Mouse (Mus musculus) heart, postnatal 14 days (tissue): ENCODE measurements around the gene Ptpdc1. TPM values are rescaled to one million over a fixed set of nuclear protein-coding genes. Genes with fewer than 3 reads are reported as not detected.

ENCODE experiments used
- DNase-seq, 2 experiments: peaks; one replicate each; pipeline ENCODE4 v3.0.0; 2021 to 2022
- intact Hi-C: fragments of 180-260 bp; cut with DNase I; formaldehyde crosslinking; loops from one replicate; pipeline ENCODE4 v1.15.1; 2025
- total RNA-seq, 2 experiments: library from RNA; stranded (reverse); gene quantifications; 2 replicates each; pipeline ENCODE4 v1.2.3; 2021

Gene Ptpdc1
- total RNA-seq, 2 experiments from 2014 or later: 5.7 to 6.3 TPM

DNA sequence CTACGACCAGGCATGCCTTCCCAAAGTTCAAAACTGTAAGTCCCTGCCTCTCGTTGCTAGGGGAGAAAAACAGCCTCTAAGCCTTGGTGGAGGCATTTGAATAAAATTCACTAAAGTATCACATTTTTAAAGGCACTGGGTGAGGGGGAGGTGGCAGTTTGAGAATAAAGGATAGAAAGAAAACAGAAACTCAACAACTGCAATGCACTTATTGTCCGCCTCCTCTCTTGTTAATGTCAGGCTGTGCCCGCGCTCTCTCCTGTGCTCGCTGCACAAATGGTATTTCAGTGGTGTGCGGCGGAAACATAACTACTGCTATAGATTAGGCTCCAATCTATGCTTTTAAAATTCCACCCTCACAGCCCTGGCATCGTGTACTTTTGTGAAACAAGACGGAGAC, 31.4 kb downstream of the Ptpdc1 start:
- DNase-seq: no peak
- intact Hi-C loops: loop anchor here (5.0 kb wide), 1 partner anchor 33 kb away; the partner anchor contains the start of gene Ptpdc1

DNA sequence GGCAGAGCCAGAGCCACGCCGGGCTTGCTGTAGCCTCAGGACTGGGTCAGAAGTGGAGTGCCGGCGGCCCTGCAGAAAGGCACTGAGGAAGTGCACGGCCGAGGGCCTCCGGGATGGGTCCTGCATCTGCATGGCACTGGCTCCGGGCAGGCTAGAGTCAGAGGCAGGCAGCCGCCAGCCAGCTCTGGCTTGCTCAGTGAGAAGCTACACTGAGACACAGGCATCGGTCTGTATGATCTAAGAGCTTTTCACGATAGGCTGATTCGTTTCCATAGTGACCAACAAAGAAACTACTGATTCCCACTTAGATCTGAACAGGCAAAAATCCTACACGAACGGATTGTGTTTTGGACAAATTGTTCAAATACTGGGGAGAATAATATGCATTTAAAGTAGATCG, 32.3 kb downstream of the Ptpdc1 start:
- intact Hi-C loops: loop anchor here (5.0 kb wide), 1 partner anchor 34 kb away; the partner anchor contains the start of gene Ptpdc1
- no peak for DNase-seq

DNA sequence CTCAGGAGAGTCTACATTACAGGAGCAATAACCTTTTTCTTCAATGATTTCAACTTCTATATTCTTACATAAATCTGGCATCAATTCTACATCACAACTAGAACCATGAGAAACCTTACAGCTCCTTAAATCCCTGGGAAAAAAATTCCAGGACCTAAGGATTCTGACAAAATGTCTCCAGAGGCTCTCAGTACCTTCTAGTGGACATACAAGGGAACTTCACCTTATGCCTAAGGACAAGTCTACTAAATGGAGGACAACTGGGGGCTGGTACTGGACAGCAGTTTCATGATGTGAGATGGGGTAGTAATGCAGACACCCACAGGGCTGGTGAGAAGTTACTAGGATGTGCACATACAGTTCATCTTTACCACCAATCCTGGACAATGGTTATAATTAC, 34.7 kb downstream of the Ptpdc1 start:
- DNase-seq: no peak
- intact Hi-C loops: loop anchor here (5.0 kb wide), 1 partner anchor 37 kb away; the partner anchor contains the start of gene Ptpdc1

DNA sequence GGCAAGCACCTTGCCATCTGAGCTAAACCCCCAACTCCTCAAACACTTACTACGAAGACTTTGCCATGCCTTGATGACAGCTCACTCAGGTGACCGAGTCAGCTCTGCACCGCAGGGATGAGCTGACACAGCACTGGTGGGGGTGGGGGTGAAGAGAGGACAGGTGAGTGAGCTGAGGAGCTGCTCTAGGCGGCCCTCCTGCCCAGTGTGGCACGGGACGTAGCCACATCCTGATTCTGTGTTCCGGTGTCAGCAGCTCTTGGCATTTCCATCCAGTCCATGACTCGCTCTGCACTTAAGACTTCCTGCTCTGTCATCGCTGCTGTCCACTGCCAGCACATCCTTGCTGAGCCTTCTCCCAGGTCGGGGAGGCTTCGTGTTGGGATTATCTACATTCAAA, 38.1 kb downstream of the Ptpdc1 start:
- intact Hi-C loops: no loop called here
- no peak for DNase-seq

DNA sequence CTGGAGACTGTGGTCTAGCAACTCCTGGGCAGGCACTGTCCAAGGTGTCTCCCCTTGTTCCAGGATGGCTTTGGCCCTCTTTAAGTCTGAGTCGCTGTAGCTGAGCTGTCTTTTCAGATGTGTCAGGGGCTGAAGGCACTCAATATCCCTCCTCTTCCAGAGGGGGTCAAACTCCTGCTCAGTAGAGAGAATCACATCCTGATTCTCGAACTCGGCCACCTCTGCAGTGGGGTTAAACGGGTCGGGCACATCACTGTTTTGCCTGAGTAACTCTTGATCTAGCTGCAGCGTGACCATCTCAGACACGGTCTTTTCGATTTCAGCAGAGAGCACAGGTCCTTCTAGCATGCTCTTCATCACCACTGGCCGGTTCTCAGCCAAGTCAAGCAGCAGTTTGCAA, 39.0 kb downstream of the Ptpdc1 start:
- intact Hi-C loops: no loop called here
- no peak for DNase-seq

DNA sequence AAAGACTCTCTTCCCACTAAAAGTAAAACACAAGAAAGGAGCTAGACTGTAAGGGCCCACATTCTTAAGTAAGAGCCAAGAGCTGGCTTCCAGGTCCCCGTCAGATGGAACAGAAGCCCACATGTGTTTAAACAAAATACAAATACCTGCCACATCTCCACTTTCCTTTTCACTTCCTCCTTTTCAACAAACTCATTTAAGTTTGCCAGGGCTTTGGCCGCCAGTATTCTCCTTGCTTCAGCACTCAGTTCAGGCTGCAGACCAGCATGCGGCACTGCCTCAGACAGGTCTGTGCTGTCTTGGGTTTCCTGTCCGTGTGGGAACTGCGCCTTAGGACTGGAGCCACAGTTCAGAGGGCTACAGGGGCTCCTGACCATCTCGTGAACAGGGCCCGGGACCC, 39.7 kb downstream of the Ptpdc1 start:
- DNase-seq: no peak
- intact Hi-C loops: no loop called here

DNA sequence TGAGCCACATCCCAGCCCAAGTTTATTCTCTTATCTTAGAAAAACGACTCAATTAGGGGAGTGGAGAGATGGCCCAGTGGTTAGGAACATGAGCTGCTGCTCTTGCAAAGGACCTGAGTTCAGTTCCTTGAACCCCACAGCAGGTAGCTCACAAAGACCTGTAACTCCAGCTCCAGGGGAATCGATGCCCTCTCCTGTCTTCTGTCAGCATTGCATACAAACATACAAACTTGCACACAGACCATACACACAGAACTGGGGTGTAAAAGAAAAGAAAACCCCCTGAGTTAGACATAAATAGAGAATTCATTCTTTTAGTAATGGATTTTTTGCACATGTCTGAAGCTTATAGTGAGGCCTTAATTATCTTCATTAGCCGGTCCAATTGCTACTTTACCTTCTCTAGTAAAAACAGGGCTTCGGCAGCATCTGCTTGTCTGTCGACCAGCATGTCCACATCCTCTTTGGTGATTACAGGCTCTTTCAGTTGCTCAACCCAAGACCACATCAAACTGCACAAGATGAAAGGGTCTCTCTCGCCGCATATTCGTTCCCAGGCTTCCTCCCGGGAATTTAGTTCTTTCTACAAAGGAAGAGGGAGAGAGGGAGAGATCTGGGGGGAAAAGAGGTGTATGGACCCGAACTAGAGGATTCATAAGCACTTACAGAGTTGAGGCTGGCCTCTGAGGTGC, 42.6 kb downstream of the Ptpdc1 start:
- intact Hi-C loops: no loop called here
- DNase-seq: no peak

DNA sequence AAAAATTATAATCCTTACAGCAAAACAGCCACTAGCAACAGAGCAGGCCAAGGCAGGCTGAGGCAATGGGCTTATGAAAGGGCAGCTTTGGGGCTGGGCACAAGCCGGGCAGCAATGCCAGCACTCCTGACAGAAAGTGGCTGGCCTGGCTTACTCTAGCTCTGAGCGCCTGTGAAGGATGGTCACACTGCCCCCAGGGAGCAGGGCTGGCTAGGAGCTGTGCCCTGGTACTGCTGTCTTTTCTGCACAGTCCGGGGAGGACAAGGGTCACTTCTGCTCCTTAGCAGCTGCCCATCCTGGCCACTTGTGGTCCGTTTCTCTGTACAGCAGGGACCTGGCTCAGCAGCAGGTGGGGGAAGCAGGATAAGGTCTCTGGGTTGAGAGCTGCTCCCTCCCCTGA, 46.8 kb downstream of the Ptpdc1 start:
- no peak for DNase-seq
- intact Hi-C loops: no loop called here

DNA sequence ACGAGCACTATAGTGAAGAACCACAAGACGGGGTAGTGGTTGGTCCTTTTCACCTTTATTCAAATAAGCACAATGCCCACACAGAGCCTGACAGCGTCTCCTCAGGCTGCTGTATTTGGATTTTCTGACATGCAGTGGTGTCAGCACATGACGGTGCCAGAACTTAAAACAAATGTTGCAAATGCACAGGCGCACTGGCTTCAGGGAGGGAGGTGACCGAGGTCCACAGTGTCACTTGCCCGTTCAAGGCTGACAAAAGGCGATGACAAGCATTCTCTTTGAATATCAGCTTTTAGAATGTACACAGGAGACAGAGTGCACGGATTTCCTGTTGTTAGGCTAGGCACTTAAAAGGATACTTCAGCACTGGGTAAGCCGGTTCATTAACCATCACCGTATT, 47.6 kb downstream of the Ptpdc1 start:
- no peak for DNase-seq
- intact Hi-C loops: no loop called here

DNA sequence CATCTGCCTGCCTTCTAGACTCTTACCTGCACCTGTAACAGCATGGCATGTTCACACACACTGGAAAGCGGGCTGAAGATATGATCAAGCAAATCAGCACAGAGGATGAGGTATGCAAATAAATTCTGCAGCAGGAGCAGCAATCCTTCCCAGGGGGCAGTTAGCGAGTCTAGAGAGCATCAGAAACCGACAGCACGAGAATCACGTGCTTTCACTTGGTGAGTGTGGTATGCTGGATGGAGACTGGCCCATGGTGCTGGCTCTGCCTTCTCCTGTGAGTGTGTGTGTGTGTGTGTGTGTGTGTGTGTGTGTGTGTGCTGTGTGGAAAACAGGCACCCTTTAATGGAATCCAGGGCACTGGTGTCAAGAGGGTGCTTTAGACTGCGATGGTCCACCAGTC, 48.5 kb downstream of the Ptpdc1 start:
- intact Hi-C loops: no loop called here

DNA sequence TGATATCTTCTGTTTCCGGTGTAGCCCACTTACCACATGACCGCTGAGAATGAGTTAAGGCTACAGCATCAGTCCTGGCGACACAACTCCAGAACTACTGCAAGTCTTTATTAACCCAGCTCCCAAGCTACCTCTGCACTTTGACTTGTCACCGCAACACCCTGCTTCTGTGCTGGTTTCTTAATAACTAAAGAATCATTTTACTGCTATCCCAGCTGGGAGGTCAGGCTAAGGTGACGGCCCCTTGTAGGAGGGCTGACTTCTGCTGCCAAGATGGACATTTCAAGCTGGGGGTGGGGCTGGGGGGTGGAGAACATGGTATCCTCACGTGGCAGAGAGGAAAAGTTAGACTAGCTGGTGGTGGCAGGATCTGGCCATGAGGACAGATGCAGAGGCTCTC, 50.7 kb downstream of the Ptpdc1 start:
- intact Hi-C loops: no loop called here
- DNase-seq: no peak

More for the DNA sequence above, 48.5 kb downstream of the Ptpdc1 start:
- no peak for DNase-seq

DNA sequence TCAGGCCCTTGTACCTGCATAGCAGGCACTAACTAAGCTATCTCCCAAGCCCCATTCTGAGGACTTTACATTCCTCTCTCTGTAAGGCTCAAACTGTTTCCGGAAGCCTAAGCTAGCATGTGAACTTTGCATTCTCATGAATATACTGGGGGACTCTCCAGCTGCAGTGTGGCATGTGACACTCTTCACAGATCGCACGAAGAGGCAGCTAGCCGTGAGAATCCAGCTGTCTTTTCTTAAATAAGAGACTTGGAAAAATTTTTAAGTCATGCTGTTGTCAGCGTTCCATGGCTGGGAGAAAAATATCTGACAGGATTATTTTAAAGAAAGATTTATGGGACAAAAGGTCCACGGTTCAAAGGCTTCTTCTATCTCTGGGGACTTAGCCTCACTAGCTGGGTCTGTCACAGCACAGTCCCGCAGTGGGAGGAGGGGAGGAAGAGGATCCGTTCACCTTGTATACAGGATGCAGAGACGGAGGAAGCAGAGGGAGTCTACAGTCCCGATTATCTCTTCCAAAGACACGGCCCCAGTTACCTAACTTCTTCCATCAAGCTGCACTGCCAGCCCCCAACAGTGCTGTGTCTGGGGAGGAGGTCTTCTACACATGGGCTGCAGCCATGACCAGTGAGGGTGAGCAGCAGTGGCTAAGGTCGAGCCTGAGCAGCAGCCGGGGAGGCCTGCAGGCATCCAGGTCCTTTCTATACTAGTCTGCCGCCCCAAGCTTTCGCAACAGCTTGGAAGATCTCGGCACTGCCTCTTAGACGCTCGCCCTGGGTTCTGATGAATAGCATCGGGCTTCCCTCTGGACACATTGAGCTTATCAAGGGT, 51.7 kb downstream of the Ptpdc1 start:
- peak; percentile 19 to 22 for DNase-seq
- intact Hi-C loops: loop anchor here (2.0 kb wide), 1 partner anchor 65 kb away; no protein-coding TSS in a partner anchor

DNA sequence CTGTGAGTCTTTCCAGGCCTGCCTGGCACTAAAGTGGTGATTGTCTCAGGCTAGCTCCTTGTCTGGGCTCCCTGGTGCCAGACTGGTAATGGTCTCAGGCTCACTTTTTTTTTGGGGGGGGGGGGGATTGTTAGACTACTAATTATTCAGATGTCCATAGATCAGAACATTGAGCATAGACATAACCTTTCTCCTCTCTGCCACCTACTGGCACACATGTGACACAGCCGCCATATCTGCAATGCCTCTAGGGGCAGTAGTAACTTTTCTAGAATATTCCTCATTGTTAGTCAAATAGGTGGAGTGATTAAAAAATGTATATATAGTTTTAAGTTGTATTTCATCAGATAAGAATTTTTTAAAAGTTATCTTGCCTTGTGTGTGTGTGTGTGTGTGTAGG, 53.3 kb downstream of the Ptpdc1 start:
- DNase-seq: peak; percentile 59 to 71
- intact Hi-C loops: loop anchor here (1.0 to 2.0 kb wide), 2 partner anchors 44 to 67 kb away; no protein-coding TSS in a partner anchor

DNA sequence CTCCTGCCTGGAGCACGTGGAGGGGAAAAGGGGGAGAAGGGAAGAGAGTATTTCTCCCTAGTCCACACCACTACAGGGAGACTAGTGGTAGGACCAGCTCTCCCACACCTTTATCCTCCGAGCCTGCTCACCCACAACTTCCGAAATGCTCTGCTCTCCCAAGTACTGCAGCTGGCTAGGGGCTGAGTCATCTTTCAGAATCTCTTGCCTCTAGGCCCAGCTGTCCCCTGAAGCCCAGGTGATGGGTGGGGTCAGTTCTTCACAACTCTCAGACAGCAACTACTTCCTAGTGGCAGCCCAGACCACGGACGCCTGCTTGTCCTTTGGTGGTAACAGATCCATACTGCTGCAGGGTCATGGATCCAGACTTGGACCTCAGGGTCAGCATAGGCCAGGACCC, 54.2 kb downstream of the Ptpdc1 start:
- intact Hi-C loops: no loop called here
- DNase-seq: no peak

DNA sequence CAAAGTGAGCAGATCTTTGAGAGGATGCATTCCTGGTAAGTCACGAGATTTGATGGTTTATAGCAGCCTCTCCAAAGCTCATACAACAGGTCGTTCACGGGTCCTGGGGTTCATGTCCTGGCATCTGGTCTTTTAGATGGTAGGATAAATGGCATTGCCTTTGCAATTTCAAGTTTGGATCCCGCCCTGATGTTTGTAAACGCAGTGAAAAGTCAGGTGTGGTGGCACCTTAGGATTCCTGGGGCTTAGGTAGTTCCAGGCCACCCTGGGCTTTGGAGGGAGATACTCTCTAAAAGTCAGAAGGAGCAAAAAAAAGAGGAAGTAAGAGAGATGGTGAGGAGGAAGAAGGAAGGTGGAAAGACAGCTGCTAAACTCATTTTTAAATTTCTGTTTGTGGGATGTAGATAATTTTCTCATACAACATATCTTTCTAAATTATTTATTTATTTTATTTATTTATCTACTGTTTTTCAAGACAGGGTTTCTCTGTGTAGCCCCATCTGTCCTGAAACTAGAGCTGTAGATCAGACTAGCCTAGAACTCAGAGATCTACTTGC, 55.8 kb downstream of the Ptpdc1 start:
- intact Hi-C loops: no loop called here
- DNase-seq: no peak

DNA sequence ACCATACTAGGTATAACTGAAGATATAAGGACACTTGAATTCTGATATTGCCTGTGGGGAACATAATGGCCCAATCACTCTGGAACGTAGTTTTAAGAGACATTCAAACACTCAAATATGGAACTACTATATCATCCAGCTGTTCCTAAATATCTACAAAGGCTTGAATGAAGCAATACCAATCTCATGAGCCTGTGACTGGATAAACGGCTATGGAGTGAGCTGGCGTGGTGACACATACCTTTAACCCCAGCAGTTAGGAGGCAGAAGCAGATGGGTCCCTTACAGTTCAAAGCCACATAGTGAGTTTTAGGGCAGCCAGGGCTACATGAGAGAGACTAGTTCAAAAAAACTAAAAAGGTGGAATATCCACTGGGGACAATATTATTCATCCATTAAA, 57.8 kb downstream of the Ptpdc1 start:
- DNase-seq: no peak
- intact Hi-C loops: no loop called here

DNA sequence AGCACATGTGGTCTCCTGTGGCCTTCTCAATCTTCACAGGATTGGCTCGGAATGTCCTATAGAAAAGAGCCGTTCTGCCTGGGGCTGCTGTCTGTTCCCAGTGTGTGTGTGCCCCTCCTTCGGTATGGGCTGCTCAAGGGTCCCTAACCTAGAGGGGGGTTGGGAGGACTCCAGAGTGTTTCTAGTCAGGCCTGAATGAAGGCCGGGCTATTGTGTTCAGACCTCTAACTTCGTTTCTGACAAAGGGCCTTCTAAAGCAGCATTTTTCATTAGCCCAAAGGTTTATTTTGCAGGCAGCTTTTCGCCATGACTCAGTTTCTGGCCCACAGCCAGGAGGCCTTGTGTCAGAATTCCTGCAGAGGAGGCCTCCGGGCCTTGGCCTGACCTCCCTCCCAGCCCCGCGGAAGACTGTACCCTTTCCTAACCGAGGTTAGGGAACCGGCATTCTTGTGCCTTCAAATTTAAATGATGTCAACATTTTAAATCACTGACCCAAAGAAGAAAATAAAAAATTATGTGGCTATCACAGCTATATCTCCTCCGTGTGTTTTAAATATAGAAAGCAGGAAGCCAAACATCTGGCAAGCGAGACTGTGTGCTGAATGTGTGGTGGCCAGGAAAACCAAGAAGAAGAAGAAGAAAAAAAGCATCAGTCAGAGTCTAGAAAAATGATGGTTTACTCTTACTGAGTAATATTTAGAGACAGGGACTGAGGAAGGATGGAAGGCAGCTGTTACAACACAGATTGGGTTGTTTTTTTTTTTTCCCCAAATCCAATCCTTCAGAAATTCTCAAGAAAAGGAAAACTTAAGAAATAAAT, 59.1 kb downstream of the Ptpdc1 start:
- intact Hi-C loops: no loop called here
- DNase-seq: peak; percentile 93 to 95

DNA sequence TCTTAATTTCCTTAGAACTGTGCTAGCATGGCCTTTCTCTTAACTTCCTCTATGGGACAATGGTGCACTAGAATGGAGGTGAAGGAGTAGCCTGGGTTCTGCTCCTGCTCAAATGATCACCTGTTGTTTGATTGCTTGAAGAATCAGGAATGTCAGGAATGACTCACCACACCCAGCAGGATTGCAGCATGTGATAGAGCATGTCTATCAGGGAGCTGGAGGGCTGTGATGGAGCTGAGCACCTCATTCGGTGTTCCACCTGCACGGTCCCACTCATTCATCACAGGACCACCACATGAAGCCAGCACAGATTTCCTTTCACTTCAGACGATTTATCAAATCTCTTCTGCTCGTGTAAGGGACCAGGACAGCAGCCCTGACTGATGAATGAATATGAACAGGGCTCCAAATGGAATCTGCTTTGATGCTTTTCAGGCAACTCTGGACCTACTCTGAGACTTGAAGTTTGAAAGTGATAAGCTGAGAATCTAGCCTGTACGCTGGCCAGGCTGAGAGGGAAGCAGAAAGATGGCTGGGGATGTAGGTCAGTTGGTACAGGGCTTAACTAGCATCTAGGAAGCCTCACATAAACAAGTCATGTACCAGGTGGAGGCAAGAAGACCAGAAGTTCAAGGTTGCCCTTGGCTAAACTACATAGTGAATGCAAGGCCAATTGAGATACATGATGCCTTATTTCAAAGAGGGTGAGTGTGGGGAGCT, 60.4 kb downstream of the Ptpdc1 start:
- intact Hi-C loops: no loop called here
- no peak for DNase-seq

DNA sequence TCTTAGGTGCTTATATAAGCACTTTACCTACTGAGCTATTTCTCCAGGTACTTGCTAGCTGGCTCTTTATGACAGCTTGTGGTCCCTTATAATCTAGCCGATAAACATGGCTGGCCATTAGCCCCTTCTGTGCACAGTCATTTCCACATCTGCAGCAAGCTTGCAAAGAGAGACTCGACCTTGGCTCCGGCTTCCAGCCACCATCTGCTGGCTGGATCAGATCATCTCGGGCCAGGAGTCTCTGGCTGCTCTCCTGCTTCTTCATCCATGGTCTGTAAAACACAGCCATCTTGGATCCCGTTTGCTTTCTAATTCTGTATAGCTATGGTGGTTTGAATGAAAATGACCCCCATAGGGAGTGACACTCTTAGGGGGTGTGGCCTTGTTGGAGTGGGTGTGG, 63.1 kb downstream of the Ptpdc1 start:
- DNase-seq: peak; percentile 39 to 55
- intact Hi-C loops: no loop called here

DNA sequence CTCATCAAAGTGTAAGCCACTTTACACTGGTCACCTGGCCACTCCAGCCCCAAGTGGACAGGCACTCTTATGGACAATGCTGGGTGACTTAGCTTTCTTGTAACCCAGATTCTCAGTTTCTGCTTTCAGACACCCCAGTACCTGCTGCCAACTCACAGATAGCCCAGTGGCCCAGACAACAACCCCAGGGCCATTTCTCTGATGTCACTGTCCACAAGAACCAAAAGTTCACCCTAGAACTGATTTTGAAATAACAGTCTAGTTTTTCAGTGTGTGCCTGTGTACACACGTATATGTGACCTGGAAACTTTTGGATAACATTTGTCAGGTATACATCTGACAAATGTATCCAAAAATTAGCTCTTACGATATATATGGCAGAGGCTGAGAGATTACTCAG, 64.0 kb downstream of the Ptpdc1 start:
- intact Hi-C loops: no loop called here
- DNase-seq: no peak
